Mouse (Mus musculus): ENCODE data around the gene Arhgef2.

Gene Arhgef2

GRCm38 (mm10) chr3:88640676-88641075 lies 34.9 kb downstream of the Arhgef2 start:
- peak; percentile 38 to 68 for DNase-seq (ENCODE audit: low spot score in 2 of 2)

GRCm38 (mm10) chr3:88643078-88643477 lies 37.3 kb downstream of the Arhgef2 start:
- no peak for DNase-seq (ENCODE audit: low spot score in 2 of 2)

DNA sequence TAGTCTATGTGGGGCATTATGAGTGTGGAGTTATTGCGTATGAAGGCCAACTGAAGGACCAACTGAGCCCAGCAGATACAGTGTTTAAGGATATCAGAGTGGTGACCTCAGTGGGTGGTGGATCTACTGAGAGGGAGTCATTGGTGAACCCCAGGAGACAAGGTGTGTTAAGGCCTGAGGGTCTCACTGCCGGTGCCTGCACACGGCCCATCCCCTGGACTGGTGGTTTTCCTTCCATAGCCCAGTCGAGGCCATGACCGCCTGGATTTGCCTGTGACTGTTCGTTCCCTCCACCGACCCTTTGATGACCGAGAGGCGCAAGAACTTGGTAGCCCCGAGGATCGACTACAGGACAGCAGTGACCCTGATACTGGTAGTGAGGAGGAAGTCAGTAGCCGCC lies 40.2 kb downstream of the Arhgef2 start:
- DNase-seq (ENCODE audit: low spot score in 2 of 2) = no peak

DNA sequence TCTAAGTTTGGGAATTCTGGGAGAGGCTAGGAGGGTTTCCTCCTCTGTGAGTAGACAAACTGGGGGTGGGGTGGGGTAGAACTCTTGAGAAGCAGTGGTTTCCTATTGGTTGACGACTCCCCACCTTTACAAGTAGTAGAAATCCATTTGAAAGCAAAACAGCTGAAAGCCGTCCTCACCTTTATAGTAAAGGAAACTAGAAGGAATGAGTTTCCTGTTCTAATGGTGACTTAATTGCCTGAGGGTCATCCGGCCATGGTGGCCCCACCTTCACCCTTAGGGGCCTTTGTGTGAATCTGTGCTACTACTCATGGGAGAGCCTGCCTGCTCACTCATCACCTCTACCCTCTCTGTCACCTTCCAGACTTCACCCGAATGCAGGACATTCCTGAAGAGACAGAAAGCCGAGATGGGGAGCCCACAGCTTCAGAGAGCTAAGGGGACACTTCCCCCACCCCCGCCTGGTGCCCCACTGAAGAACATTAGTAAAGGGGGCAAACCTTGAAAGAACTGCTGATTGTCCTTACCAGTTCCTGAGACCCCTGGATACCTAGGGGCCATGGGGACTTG lies 40.7 kb downstream of the Arhgef2 start:
- DNase-seq (ENCODE audit: low spot score in 2 of 2) = no peak

DNA sequence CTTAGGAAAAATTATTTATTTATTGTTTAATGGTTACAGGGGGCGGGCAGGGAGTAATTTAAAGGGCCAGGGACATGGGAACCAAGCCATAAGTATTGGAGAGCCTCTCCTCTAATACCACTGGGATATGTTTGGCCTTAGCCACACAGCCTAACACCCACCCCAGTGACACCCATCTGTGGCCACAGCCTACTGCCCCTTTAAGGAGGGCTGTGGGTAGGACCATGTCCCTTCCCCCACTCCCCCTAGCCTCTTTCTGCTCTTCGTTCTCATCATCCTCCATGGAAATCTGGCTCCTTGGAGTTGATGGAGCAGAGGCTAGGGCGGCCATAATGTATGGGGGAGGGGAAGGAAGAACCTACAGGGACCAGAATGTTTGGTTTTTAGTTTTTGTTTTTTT lies 41.3 kb downstream of the Arhgef2 start:
- no peak for DNase-seq (ENCODE audit: low spot score in 2 of 2)

- no peak for DNase-seq (ENCODE audit: low spot score in 2 of 2)
These were observed 42.1 kb downstream of the Arhgef2 start for GRCm38 (mm10) chr3:88647779-88648413.

- DNase-seq (ENCODE audit: low spot score in 2 of 2) = no peak
These were observed 42.8 kb downstream of the Arhgef2 start for GRCm38 (mm10) chr3:88648452-88649168.

GRCm38 (mm10) chr3:88649186-88649585 lies 43.4 kb downstream of the Arhgef2 start:
- no peak for DNase-seq (ENCODE audit: low spot score in 2 of 2)

DNA sequence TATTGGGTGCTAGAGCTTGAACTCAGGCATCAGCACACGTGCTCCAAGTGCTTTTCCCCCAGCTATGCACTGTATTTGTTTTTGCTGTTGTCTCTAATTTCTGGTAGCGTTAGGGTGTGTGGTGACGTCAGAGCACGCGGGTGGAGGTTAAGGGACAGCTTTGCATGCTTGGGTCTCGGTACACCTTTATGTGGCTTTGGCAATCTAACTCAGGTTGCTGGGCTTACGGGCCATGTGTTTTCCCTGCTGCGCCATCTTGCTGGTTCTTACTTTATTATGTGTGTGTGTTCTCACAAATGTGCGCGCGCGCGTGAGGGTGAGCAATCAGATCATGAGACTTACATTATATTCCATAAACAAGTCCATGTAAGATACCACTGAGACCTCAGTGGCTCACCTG lies 44.2 kb downstream of the Arhgef2 start:
- DNase-seq (ENCODE audit: low spot score in 2 of 2) = no peak

DNA sequence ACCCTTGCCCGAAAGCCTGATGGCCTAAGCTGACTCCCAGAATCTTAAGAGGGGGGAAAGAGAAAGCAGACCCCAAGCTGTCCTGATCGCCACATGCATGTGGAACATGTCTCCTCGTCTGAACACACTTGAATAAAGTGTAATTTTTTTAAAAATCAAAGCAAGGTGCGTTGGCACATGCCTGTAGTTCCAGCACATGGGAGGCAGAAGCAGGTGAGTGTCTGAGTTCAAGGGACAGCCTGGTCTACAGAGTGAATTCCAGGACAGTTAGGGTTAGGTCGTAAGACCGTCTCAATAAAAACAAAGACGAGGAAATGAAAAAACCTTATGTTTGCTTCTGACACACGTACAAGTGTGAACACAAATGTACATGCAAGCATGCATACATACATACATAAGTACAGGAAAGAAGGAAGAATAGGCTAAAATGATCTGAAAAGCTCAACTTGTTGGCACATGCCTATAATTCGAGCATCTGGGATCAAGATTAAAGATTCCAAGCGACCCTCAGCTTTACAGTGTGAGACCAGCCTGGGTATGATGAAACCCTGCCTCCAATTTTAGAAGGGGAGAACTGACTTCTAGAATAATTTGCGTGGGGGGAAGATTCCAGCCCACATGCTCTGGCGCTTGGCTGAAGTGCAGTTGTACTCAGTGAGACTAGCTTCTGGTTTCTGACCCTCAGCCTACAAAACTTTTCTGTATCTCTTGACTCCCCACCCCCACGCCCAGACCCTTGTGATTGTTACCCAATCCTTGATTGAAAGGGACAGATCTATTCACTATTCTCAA lies 45.1 kb downstream of the Arhgef2 start:
- DNase-seq (ENCODE audit: low spot score in 2 of 2) = no peak

DNA sequence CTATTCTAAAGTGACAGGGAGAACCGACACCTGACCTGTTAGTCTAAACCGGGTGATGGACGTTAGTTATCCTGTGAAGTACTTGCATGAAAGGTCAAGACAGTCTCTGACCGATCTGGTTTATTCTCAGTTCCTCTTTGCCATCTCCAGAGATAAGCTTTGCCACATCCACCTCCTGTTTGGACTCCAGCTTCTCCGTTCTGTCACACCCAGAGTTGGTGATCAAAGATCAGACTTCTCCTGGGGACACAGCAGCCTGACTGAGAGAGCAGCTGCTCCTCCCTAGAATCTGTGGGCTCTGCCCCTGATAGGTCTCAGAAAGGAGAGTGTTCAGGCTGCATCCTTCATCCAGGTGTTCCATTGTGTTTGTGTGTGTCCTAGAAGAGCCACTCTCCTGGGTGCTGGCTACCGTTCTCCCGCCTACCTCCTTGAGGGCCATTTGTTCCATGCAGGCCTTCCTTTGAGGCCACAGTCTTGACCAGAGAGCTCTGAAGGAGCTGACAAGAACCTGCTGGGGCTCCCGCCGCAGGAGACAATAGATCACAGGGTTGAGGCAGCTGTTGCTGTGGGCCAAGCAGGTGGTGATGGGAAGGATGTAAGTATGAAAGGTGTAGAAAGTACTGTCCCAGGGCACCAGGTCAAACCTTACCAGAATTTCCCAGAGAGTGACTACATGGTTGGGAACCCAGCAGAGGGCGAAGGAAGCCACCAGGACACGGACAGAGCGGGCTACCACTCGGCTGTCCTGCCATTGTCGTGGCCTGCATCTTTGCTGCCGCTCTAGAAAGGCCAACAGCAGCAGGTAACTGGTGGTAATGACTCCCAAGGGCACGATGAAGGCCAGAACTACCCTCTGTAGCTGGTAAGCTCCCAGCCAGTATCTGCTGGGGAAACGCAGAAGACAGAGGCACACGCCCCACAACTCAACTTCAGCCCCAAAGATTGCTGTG lies 46.2 kb downstream of the Arhgef2 start:
- no peak for DNase-seq (ENCODE audit: low spot score in 2 of 2)

- DNase-seq (ENCODE audit: low spot score in 2 of 2) = no peak
These were observed 47.2 kb downstream of the Arhgef2 start, which contains the start of gene Rxfp4 for GRCm38 (mm10) chr3:88652846-88653515. TSS of gene Rxfp4 (minus strand) at chr3:88653142.

GRCm38 (mm10) chr3:88653516-88654370 lies 48.0 kb downstream of the Arhgef2 start:
- DNase-seq (ENCODE audit: low spot score in 2 of 2) = no peak

DNA sequence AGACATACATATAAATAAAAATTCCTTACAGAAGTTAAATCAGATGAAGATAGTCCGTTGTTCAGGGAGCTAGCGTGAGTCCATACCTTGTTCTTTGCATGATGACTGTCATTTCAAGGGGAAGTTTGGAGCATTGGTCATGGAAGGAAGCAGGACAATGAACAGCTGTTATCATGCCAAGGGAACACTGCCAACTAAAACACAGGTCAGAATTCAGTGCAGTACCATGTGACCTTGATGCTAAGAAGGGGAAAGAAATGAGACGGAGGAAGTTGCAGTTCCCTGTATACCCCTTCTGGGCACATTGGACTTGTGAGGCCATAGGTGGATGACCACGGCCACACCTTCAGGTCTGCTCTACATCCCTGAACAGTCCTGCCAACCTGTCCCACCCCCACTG lies 48.9 kb downstream of the Arhgef2 start:
- DNase-seq (ENCODE audit: low spot score in 2 of 2) = no peak

- DNase-seq (ENCODE audit: low spot score in 2 of 2) = no peak
These were observed 49.9 kb downstream of the Arhgef2 start for GRCm38 (mm10) chr3:88655619-88656018.

DNA sequence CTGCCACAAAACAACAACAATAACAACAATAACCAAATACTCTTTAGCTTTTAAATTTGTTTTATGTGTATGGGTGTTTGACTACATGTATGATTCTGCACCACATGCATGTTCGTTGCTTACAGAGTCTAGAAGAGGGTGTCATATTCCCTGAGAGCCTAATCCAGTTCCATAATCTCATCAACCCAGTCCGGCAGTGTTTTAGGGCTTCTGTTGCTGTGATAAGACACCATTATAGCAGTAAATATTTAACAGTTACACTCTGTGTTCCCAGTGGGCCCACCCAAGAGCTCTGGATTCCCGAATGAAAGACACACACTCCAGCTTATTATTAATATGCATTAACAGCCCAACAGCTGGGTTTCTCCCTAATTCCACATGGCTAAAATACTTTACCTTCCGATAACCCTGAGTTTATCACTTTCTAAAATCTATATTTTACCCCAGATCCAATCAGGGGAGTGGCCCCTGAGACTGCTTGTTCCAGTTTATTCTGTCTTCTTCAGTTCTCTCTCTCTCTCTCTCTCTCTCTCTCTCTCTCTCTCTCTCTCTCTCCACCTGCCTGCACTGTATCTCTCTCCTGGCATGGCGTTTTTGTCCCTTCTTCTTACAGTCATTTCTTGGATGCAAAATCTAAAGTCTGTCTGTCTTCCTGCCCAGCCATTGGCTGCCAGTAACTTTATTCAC lies 52.8 kb downstream of the Arhgef2 start:
- DNase-seq (ENCODE audit: low spot score in 2 of 2) = no peak

DNA sequence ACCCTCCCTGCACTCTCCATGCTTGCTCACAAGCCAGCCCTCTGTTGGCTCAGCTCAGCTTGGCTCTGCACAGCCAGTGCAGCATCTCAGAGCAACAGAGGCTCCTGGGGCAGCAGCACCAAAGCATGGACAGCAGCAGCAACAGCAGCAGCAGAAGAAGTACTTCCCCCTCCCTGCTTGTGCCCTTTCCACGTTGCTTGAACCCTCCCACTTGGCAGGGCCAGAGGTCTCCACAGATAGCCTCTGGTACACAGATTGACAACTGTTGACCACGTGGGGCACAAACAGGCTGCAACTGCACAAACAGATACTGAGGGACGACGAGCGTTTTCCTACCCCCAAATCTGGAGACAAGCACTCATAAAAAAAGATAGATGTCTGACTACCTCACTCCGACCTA lies 54.0 kb downstream of the Arhgef2 start:
- DNase-seq (ENCODE audit: low spot score in 2 of 2) = no peak

- no peak for DNase-seq (ENCODE audit: low spot score in 2 of 2)
These were observed 58.3 kb downstream of the Arhgef2 start for GRCm38 (mm10) chr3:88664095-88664494.

DNA sequence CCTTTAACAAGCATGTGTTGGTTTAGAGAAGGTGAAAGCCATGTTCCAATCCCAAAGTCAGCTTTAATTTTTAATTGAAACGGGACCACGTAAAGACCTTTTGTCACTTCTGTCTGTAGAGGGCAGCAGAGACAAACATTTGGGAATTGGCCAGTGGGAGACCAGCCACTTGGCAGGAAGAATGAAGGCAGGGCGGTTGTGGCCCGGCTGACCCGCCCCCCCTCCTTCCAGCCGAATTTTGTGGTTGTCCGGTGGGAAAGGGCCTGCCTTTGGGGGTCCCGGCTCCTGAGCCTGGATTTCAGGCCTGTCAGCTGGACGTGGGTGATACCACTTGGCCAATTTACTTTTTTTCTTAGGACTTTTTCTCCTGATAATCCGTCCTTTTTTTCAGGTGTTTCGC lies 71.6 kb downstream of the Arhgef2 start:
- peak in 1 of 2 experiments; percentile 41 for DNase-seq (ENCODE audit: low spot score in 2 of 2)

Data from spleen, postnatal 14 days (tissue).